Comparison of ENCODE assay signal across 8 mouse cellular contexts in genomic region chr16:29945891-29946598, GRCm38 (mm10).
DNase-seq lines count a peak whose midpoint lies in the region; ATAC-seq and TF ChIP-seq lines count a peak whose summit lies in the region.

No protein-coding gene starts in this region.

- DNase-seq in adrenal gland, adult (ENCODE audit: inconsistent age in 2 of 2, low spot score in 1 of 2), result peak; percentile 89 to 96
- peak; percentile 76 to 77 for DNase-seq in cerebellum, postnatal 25 days
- DNase-seq in gastrocnemius, adult 2 months, result peak; percentile 91
- DNase-seq in left cerebral cortex, postnatal 4 days, result peak; percentile 59
- peak; percentile 71 for DNase-seq in mesoderm, embryonic 11.5 days (ENCODE audit: low read depth, low spot score)

- peak overlapping the region; percentile 34 for H3K9ac ChIP-seq in hindbrain, embryonic 15.5 days

- H3K4me2 ChIP-seq in hindbrain, embryonic 15.5 days, result peak overlapping the region; percentile 73

- TF ChIP-seq POLR2A in small intestine, adult 2 months (IDR thresholded peaks at IDR 0.05; ENCODE audit: low read depth, low read length), result peak; percentile 27

- intact Hi-C loops in gastrocnemius, adult 2 months (cut with DNase I), result loop anchor here (1.0 to 5.0 kb wide), 4 partner anchors 33 to 214 kb away; no protein-coding TSS in a partner anchor
- intact Hi-C loops in left cerebral cortex, postnatal 4 days (cut with DNase I), result no loop called here

- peaks cover 13% of the 10 kb centered on the region for H3K4me1 ChIP-seq in hindbrain, embryonic 15.5 days (replicated peaks)
- H3K4me1 ChIP-seq in small intestine, adult 2 months (ENCODE audit: control insufficient read depth, insufficient read depth, insufficient read length, low read length), result peaks cover 26% of the 10 kb centered on the region; the same call in 1 of the 2 replicates

- ATAC-seq in hindbrain, embryonic 15.5 days (ENCODE audit: low FRiP score, low read depth), result peak; percentile 64
- no peak for ATAC-seq in inflammation-experienced regulatory T-cells, adult 6 months

- 3% methylated on average over 39 of the region's 39 CpGs for WGBS in hindbrain, embryonic 15.5 days
- WGBS in small intestine, adult 2 months, result 1% methylated on average over 39 of the region's 39 CpGs

- no peaks in the 10 kb centered on the region for H3K36me3 ChIP-seq in hindbrain, embryonic 15.5 days
- no peaks in the 10 kb centered on the region for H3K36me3 ChIP-seq in small intestine, adult 2 months (ENCODE audit: control insufficient read depth, insufficient read depth, low read length)

- no peak for TF ChIP-seq CTCF in gastrocnemius, adult 2 months (IDR thresholded peaks at IDR 0.05)
- TF ChIP-seq CTCF in small intestine, adult 2 months (IDR thresholded peaks at IDR 0.05; ENCODE audit: extremely low read depth, insufficient read length, insufficient replicate concordance, low read depth, low read length), result no peak

- peak overlapping the region; percentile 71 for H3K4me3 ChIP-seq in gastrocnemius, adult 2 months
- peak overlapping the region; percentile 32 for H3K4me3 ChIP-seq in hindbrain, embryonic 15.5 days
- peak overlapping the region; percentile 48 for H3K4me3 ChIP-seq in small intestine, adult 2 months (ENCODE audit: low read depth, low read length)

- H3K27ac ChIP-seq in gastrocnemius, adult 2 months, result peak overlapping the region; percentile 96
- peak overlapping the region; percentile 28 for H3K27ac ChIP-seq in hindbrain, embryonic 15.5 days (replicated peaks)
- H3K27ac ChIP-seq in small intestine, adult 2 months (ENCODE audit: insufficient read depth, low read depth, low read length), result peak overlapping the region; percentile 83

- 0 out of 2 replicates have a peak, but pooled peaks cover 3% of the 10 kb centered on the region for H3K27me3 ChIP-seq in hindbrain, embryonic 15.5 days
- H3K27me3 ChIP-seq in small intestine, adult 2 months (ENCODE audit: control insufficient read depth, insufficient read depth, low read length), result no peaks in the 10 kb centered on the region

- H3K9me3 ChIP-seq in hindbrain, embryonic 15.5 days, result no peaks in the 10 kb centered on the region

Comparison
In these comparisons a context has a peak if more than half of its experiments do, and no peak if none do; other contexts are left out.
1. H3K27ac ChIP-seq: peak in every context shown above with its lines; median percentile 96 in gastrocnemius, adult 2 months; 83 in small intestine, adult 2 months; 28 in hindbrain, embryonic 15.5 days.